Mouse (Mus musculus): ENCODE results near the gene Cd22.

Cd22 gene

GRCm38 (mm10) chr7:30820854-30821445, 59.2 kb downstream of the Cd22 start:
- no peak for DNase-seq (ENCODE audit: low spot score in 2 of 2)

GRCm38 (mm10) chr7:30820131-30820530, 60.0 kb downstream of the Cd22 start:
- no peak for DNase-seq (ENCODE audit: low spot score in 2 of 2)
